Mouse (Mus musculus): ENCODE measurements around the gene Rps17. TPM values are rescaled to one million over a fixed set of nuclear protein-coding genes. Genes with fewer than 3 reads are reported as not detected.

The Rps17 gene
- polyA plus RNA-seq, 1 experiment from 2014 or later, result 842 TPM

DNA sequence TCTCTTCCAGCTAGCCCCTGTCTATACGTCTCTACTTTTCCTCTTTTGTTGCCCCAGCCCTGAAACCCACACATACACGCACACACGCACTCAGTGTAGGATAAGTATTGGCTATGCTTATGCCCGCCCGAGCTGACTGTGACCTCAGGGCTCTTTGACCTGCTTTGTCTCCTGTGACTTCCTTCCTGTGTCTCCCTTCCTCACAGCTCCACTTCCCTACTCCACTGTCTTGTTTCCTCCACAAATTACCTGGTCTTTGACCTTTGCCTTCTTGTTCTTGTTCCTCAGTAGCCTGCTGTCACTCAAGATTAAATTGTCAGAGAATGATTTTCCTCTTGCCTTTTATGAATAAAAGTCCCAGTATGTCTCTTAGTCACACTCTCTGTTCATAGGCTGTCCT, 41.0 kb downstream of the Rps17 start:
- H3K4me1 ChIP-seq (replicated peaks), result no peaks in the 10 kb centered on the region
- H3K4me3 ChIP-seq, result no peak overlapping the region
- no peaks in the 10 kb centered on the region for H3K9me3 ChIP-seq (replicated peaks)
- H3K36me3 ChIP-seq, result no peaks in the 10 kb centered on the region
- H3K27ac ChIP-seq, result no peak overlapping the region
- no peak for ATAC-seq (replicated peaks; ENCODE audit: insufficient number of reproducible peaks, insufficient read depth, low FRiP score, low read depth)
- H3K4me2 ChIP-seq, result no peak overlapping the region
- 77% methylated on average over 5 of the region's 5 CpGs for WGBS
- H3K27me3 ChIP-seq, result no peaks in the 10 kb centered on the region
- H3K9ac ChIP-seq, result no peak overlapping the region

DNA sequence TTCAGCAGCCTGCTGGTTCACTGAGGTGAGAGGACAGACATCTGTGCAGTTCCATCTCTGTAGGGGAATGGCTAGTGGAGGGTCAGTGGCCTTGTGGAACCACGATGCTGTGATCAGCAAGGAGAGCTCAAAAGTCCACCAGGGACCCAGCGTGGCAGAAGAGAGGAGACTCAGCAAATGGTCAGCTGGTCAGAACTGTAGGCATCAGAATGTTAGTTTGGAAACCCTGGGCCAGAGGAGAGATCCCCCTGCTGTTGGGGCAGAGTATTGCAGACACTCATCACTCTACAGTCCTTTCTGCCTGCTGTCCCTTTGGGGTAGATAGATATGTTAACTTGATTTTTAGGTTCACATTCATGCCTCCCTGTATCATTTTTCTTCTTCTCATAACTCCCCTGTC, 41.4 kb downstream of the Rps17 start:
- WGBS, result 95% methylated on average over 2 of the region's 2 CpGs
- Histone ChIP-seq H3K4me1 (replicated peaks) (no peaks in the 10 kb centered on the region), H3K9me3 (replicated peaks) (no peaks in the 10 kb centered on the region), H3K4me3 (no peak overlapping the region), H3K27ac (no peak overlapping the region), H3K36me3 (no peaks in the 10 kb centered on the region), H3K27me3 (no peaks in the 10 kb centered on the region), H3K9ac (no peak overlapping the region), H3K4me2 (no peak overlapping the region)
- ATAC-seq (replicated peaks; ENCODE audit: insufficient number of reproducible peaks, insufficient read depth, low FRiP score, low read depth), result no peak

DNA sequence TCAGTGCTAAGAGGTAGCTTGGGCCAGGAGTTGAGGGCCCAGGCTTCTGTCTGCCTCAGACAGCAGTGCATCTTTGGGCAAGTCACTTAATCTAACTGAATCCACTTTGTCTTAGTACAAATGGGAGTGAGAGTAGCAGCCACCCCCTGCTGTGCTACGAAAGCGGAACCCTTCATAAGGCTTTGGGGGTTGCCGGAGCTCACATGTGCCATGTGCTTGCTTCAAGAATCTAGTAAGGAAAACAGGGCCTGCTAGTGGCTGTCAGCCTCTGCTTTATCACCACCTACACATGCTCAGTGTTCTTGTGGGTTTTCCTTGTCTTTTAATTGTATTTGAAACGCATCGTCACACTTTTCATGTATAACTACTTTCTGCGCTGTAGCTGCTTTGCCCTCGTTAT, 43.7 kb downstream of the Rps17 start:
- Histone ChIP-seq H3K4me2 (no peak overlapping the region), H3K4me1 (replicated peaks) (peaks cover 3% of the 10 kb centered on the region; the same call in 1 of the 2 replicates), H3K27me3 (no peaks in the 10 kb centered on the region), H3K9ac (no peak overlapping the region), H3K27ac (no peak overlapping the region), H3K36me3 (no peaks in the 10 kb centered on the region), H3K9me3 (replicated peaks) (no peaks in the 10 kb centered on the region), H3K4me3 (no peak overlapping the region)
- WGBS, result 77% methylated on average over 7 of the region's 7 CpGs
- ATAC-seq (replicated peaks; ENCODE audit: insufficient number of reproducible peaks, insufficient read depth, low FRiP score, low read depth), result no peak

DNA sequence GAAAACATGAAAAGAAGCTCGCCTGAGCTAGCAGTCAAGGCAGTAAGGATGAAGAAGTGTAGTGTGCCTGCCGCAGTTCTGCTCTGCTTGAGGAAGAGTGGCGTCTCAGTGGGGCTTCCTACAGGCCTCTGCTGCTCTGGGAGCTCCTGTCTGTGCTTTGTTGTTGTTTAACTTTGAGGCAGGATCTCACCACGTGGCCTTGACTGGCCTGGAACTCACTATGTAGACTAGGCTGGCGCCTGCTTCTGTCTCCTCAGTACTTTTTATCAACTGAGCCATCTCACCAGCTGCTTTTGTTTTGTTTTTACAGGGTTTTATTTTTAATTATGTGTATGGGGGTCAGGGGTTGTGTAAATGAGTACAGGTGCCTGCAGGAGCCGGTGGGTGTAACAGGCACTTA, 46.8 kb downstream of the Rps17 start:
- Histone ChIP-seq H3K27me3 (no peaks in the 10 kb centered on the region), H3K4me1 (replicated peaks) (peaks cover 3% of the 10 kb centered on the region; the same call in 1 of the 2 replicates), H3K9ac (no peak overlapping the region), H3K27ac (no peak overlapping the region), H3K4me3 (no peak overlapping the region), H3K4me2 (no peak overlapping the region), H3K36me3 (no peaks in the 10 kb centered on the region), H3K9me3 (replicated peaks) (no peaks in the 10 kb centered on the region)
- ATAC-seq (replicated peaks; ENCODE audit: insufficient number of reproducible peaks, insufficient read depth, low FRiP score, low read depth), result no peak
- WGBS, result 44% methylated on average over 6 of the region's 6 CpGs

DNA sequence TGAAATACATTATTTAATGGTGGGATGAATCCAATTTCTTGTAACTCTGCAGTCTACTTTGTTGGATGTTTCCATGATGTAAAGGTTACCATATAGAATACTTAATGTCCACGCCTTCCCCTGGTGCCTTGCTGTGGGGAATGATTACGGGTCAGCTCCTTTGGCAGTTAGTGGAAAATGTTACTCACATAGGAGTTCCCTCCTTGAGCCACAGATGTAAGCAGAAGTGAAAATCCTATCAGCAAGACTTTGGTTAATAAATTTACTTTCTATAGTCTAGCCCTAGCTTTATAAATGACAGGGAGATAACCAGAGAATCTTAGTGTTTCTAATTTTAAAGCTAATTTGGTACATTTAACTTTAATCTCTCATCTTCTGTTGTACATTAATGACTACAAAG, 49.9 kb downstream of the Rps17 start:
- 78% methylated on average over 2 of the region's 2 CpGs for WGBS
- no peaks in the 10 kb centered on the region for H3K36me3 ChIP-seq
- no peak overlapping the region for H3K9ac ChIP-seq
- H3K27ac ChIP-seq, result no peak overlapping the region
- peaks cover 3% of the 10 kb centered on the region; the same call in 1 of the 2 replicates for H3K4me1 ChIP-seq (replicated peaks)
- no peak overlapping the region for H3K4me2 ChIP-seq
- H3K27me3 ChIP-seq, result no peaks in the 10 kb centered on the region
- H3K4me3 ChIP-seq, result no peak overlapping the region
- H3K9me3 ChIP-seq (replicated peaks), result no peaks in the 10 kb centered on the region
- no peak for ATAC-seq (replicated peaks; ENCODE audit: insufficient number of reproducible peaks, insufficient read depth, low FRiP score, low read depth)

Other genes starting within 250 kb of the Rps17 start
- gene Slc28a1, start 230.5 kb downstream of the Rps17 start, polyA plus RNA-seq (2015; fragmentation: Nextera tagmentation; extraction: Ambion mirVana), result 0.09 and 0.14 TPM in 2 replicates
- 3.8 and 3.9 TPM in 2 replicates for gene Pde8a, start 131.7 kb downstream of the Rps17 start, polyA plus RNA-seq (2015; fragmentation: Nextera tagmentation; extraction: Ambion mirVana)
- gene Cpeb1, start 110.2 kb upstream of the Rps17 start, polyA plus RNA-seq (2015; fragmentation: Nextera tagmentation; extraction: Ambion mirVana), result 1.9 and 3.7 TPM in 2 replicates
- gene Ap3b2, start 148.7 kb upstream of the Rps17 start, polyA plus RNA-seq (2015; fragmentation: Nextera tagmentation; extraction: Ambion mirVana), result 0.88 and 2.5 TPM in 2 replicates
- not detected in 2 replicates for gene BC048679, start 153.0 kb upstream of the Rps17 start, polyA plus RNA-seq (2015; fragmentation: Nextera tagmentation; extraction: Ambion mirVana)
- 66.9 and 70.2 TPM in 2 replicates for gene Fsd2, start 221.7 kb upstream of the Rps17 start, polyA plus RNA-seq (2015; fragmentation: Nextera tagmentation; extraction: Ambion mirVana)
- 4.6 and 4.9 TPM in 2 replicates for gene Whamm, start 226.0 kb upstream of the Rps17 start, polyA plus RNA-seq (2015; fragmentation: Nextera tagmentation; extraction: Ambion mirVana)